In the genomic region with DNA sequence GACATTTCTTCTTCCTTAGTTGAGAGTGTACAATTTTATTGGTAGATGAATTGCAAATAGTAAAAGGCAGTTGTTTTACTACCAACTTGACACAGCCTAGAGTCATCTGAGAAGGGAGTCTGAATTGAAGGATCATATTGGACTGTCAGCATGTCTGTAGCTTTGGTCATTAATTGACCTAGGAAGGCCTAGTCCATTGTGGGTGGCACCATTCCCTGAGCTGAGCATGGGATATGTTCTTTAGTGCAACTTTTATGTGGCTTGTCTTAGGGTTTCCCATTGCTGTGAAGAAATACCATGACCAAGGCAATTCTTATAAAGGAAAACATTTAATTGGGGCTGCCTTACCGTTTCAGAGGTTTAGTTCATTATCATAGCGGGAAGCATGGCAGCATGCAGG, we compare ENCODE assay signal across 27 mouse cellular contexts.
"Had no signal": no experiment of that assay in that cellular context is flagged by ENCODE, and none has a peak within 500 bp of the region (broad histone marks: within the 10 kb centered on the region; RNA-seq: fewer than 3 reads in every experiment).

No protein-coding gene starts in this region.

- ATAC-seq: forebrain, embryonic 13.5 days; forebrain, embryonic 14.5 days; forebrain, embryonic 15.5 days; forebrain, embryonic 16.5 days; forebrain, postnatal 0 days had no signal

- H3K4me2 ChIP-seq: embryonic facial prominence, embryonic 12.5 days; embryonic facial prominence, embryonic 13.5 days; embryonic facial prominence, embryonic 15.5 days; forebrain, embryonic 12.5 days; forebrain, embryonic 13.5 days; forebrain, embryonic 15.5 days had no signal

- H3K27ac ChIP-seq: embryonic facial prominence, embryonic 10.5 days; embryonic facial prominence, embryonic 12.5 days; embryonic facial prominence, embryonic 13.5 days; embryonic facial prominence, embryonic 15.5 days; forebrain, embryonic 10.5 days; forebrain, embryonic 12.5 days; forebrain, embryonic 13.5 days; forebrain, embryonic 15.5 days; gastrocnemius, adult 2 months had no signal

- H3K9ac ChIP-seq: embryonic facial prominence, embryonic 12.5 days; embryonic facial prominence, embryonic 13.5 days; embryonic facial prominence, embryonic 15.5 days; forebrain, embryonic 12.5 days; forebrain, embryonic 13.5 days; forebrain, embryonic 15.5 days; forebrain, postnatal 0 days had no signal

- DNase-seq: cerebellum, adult 2 months; cerebellum, adult 8-10 months; cerebellum, adult 9-10 months; cerebellum, adult 9-11 months; cerebellum, postnatal 10 days; cerebellum, postnatal 14 days; cerebellum, postnatal 25 days; cerebellum, postnatal 36 days; embryo, embryonic 11 days; forebrain, postnatal 0 days; gastrocnemius, adult 2 months; gastrocnemius, postnatal 10 days; gastrocnemius, postnatal 14 days; gastrocnemius, postnatal 25 days; gastrocnemius, postnatal 36 days; heart, adult 18-20 months had no signal

- H3K4me1 ChIP-seq: embryonic facial prominence, embryonic 10.5 days; embryonic facial prominence, embryonic 12.5 days; embryonic facial prominence, embryonic 13.5 days; embryonic facial prominence, embryonic 15.5 days; forebrain, embryonic 10.5 days; forebrain, embryonic 12.5 days; forebrain, embryonic 13.5 days; forebrain, embryonic 15.5 days had no signal

- H3K36me3 ChIP-seq: embryonic facial prominence, embryonic 10.5 days; embryonic facial prominence, embryonic 12.5 days; embryonic facial prominence, embryonic 13.5 days; embryonic facial prominence, embryonic 15.5 days; forebrain, embryonic 10.5 days; forebrain, embryonic 12.5 days; forebrain, embryonic 15.5 days had no signal

- H3K27me3 ChIP-seq: embryonic facial prominence, embryonic 12.5 days; embryonic facial prominence, embryonic 13.5 days; embryonic facial prominence, embryonic 15.5 days; forebrain, embryonic 12.5 days; forebrain, embryonic 13.5 days; forebrain, embryonic 15.5 days had no signal

- H3K4me3 ChIP-seq: embryonic facial prominence, embryonic 10.5 days; embryonic facial prominence, embryonic 12.5 days; embryonic facial prominence, embryonic 13.5 days; embryonic facial prominence, embryonic 15.5 days; erythroblast, embryonic 14.5 days; forebrain, embryonic 10.5 days; forebrain, embryonic 12.5 days; forebrain, embryonic 13.5 days; forebrain, embryonic 15.5 days; gastrocnemius, adult 2 months had no signal

- H3K9me3 ChIP-seq: embryonic facial prominence, embryonic 10.5 days; embryonic facial prominence, embryonic 12.5 days; embryonic facial prominence, embryonic 13.5 days; embryonic facial prominence, embryonic 15.5 days; forebrain, embryonic 10.5 days; forebrain, embryonic 12.5 days; forebrain, embryonic 13.5 days; forebrain, embryonic 15.5 days had no signal
